Mouse (Mus musculus) small intestine, adult 2 months (tissue): ENCODE measurements around the gene Gls. TPM values are rescaled to one million over a fixed set of nuclear protein-coding genes. Genes with fewer than 3 reads are reported as not detected.

Experiments used
- H3K27ac ChIP-seq: fragments of 200-500 bp; 2 replicates; pipeline ENCODE4 v1.5.1; 2012; ENCODE audit warnings: low read depth, low read length, control low read depth, inconsistent platforms; ENCODE audit not compliant: insufficient read depth
- H3K27me3 ChIP-seq: fragments of 200-500 bp; 2 replicates; pipeline ENCODE4 v1.6.1; 2012; ENCODE audit warnings: mild to moderate bottlenecking, moderate library complexity, low read length, inconsistent platforms; ENCODE audit not compliant: control insufficient read depth, insufficient read depth
- H3K36me3 ChIP-seq: fragments of 200-500 bp; 2 replicates; pipeline ENCODE4 v1.6.1; 2012; ENCODE audit warnings: mild to moderate bottlenecking, low read length, control low read depth, inconsistent platforms; ENCODE audit not compliant: control insufficient read depth, insufficient read depth
- H3K4me1 ChIP-seq: fragments of 200-500 bp; 2 replicates; pipeline ENCODE4 v1.6.1; 2012; ENCODE audit warnings: low read length, inconsistent platforms, mixed read lengths; ENCODE audit not compliant: control insufficient read depth, insufficient read depth, insufficient read length
- H3K4me3 ChIP-seq: fragments of 200-500 bp; 2 replicates; pipeline ENCODE4 v1.5.1; 2012; ENCODE audit warnings: low read depth, mild to moderate bottlenecking, control low read depth, inconsistent platforms, low read length, moderate library complexity
- CTCF ChIP-seq: fragments of 200-500 bp; IDR thresholded peaks from 2 replicates; pipeline ENCODE4 v1.5.1; 2012; ENCODE audit warnings: low read depth, mild to moderate bottlenecking, control low read depth, inconsistent platforms, low read length, moderate library complexity, mixed read lengths; ENCODE audit not compliant: insufficient replicate concordance, insufficient read length; ENCODE audit errors: extremely low read depth
- POLR2A ChIP-seq: fragments of 200-500 bp; IDR thresholded peaks from 2 replicates; pipeline ENCODE4 v1.6.1; 2012; ENCODE audit warnings: low read depth, mild to moderate bottlenecking, control low read depth, inconsistent platforms, low read length, moderate library complexity
- WGBS: fragments of 180-500 bp; shearing (Covaris S2); methylation state at CpG from one replicate; pipeline ENCODE4 v1.1.7; 2018; 5-methylcytosine and 5-hydroxymethylcytosine counted together
- polyA plus RNA-seq: library from polyadenylated mRNA; depleted of rRNA; stranded (reverse); fragments of >200 nt; gene quantifications from 2 replicates; pipeline ENCODE4 v1.2.3, GENCODE M21; 2012

The Gls gene
- polyA plus RNA-seq, 1 experiment = 32.8 TPM

DNA sequence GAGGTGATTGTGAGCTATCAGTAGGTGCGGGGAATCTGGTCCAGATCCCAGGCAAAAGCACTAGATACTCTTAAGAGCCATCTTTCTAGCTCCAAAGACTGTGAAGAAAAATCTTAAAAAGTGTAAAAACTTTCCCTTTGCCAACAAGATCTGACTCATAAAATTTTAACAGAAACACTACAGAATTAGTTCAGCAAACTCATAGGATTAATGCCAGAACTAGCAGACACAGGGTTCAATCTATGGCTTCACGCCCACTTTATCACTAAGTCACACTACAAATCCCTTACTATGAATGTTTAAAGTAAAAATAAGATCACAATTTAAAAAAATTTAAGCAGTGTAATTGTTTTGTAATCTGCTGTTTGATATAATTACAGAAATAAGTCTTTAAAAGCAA lies 50.0 kb downstream of the Gls start:
- Histone ChIP-seq H3K36me3 (peaks cover 16% of the 10 kb centered on the region), H3K4me3 (no peak overlapping the region), H3K4me1 (no peaks in the 10 kb centered on the region), H3K27ac (no peak overlapping the region), H3K27me3 (no peaks in the 10 kb centered on the region)
- no peak for TF ChIP-seq CTCF
- TF ChIP-seq POLR2A = no peak
- 88% methylated on average over 2 of the region's 2 CpGs for WGBS

- H3K4me1 ChIP-seq = no peaks in the 10 kb centered on the region
- TF ChIP-seq CTCF = no peak
- TF ChIP-seq POLR2A = no peak
- H3K27me3 ChIP-seq = no peaks in the 10 kb centered on the region
- no peak overlapping the region for H3K4me3 ChIP-seq
- no peak overlapping the region for H3K27ac ChIP-seq
- peaks cover 11% of the 10 kb centered on the region for H3K36me3 ChIP-seq
Measured at GRCm38 (mm10) chr1:52181994-52182393, 51.0 kb downstream of the Gls start.

GRCm38 (mm10) chr1:52179939-52180568 lies 53.0 kb downstream of the Gls start:
- peaks cover 10% of the 10 kb centered on the region; the same call in 1 of the 2 replicates for H3K36me3 ChIP-seq
- H3K4me3 ChIP-seq = no peak overlapping the region
- no peak for TF ChIP-seq POLR2A
- TF ChIP-seq CTCF = no peak
- no peak overlapping the region for H3K27ac ChIP-seq
- 94% methylated on average over 9 of the region's 9 CpGs for WGBS
- no peaks in the 10 kb centered on the region for H3K4me1 ChIP-seq
- no peaks in the 10 kb centered on the region for H3K27me3 ChIP-seq

- 56% methylated on average over 2 of the region's 2 CpGs for WGBS
- H3K4me3 ChIP-seq = no peak overlapping the region
- H3K27ac ChIP-seq = no peak overlapping the region
- H3K4me1 ChIP-seq = no peaks in the 10 kb centered on the region
- TF ChIP-seq CTCF = no peak
- TF ChIP-seq POLR2A = no peak
- H3K27me3 ChIP-seq = no peaks in the 10 kb centered on the region
- peaks cover 4% of the 10 kb centered on the region; the same call in 1 of the 2 replicates for H3K36me3 ChIP-seq
Measured at GRCm38 (mm10) chr1:52176999-52177398, 56.0 kb downstream of the Gls start.

DNA sequence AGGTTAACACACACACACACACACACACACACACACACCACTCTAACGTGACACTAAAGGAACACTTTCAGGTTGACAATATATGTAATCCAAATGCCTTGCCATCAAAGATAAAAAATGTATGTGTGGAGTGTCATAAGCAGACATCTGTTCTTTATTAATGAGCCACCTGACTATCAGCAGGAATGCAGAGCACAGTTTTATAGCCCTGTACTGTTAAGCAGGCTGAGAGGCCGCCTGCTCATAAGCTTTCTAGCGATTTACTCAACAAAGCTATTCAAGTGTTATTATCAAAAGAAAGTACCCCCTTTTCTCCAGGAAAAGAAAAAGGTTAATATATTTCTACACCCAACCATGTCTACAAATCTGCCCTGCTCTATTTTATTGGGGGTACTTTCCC lies 57.0 kb downstream of the Gls start:
- peaks cover 4% of the 10 kb centered on the region; the same call in 1 of the 2 replicates for H3K4me1 ChIP-seq
- TF ChIP-seq CTCF = no peak
- no peak for TF ChIP-seq POLR2A
- no peaks in the 10 kb centered on the region for H3K27me3 ChIP-seq
- H3K36me3 ChIP-seq = peaks cover 4% of the 10 kb centered on the region; the same call in 1 of the 2 replicates
- WGBS = 39% methylated on average over 3 of the region's 3 CpGs
- no peak overlapping the region for H3K27ac ChIP-seq
- no peak overlapping the region for H3K4me3 ChIP-seq

DNA sequence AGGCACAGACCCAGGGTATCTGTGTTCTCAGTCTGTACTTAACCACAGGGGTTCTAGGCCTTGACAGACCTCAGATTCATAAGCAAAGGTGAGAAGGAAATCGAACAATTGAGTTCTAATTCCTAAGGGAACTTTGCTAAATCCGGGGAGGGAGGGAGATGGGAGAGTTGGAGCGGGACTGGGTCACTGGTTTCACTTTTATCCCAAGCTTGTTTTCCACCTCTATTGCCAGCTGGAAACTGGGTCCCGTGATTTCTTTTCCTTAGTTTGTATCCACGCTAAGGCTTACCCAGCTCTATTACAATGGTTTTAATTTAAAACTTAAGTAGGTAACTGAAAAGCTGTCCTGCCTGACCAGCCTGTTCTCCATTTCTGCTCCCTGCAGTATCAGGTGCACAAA lies 57.7 kb downstream of the Gls start:
- Histone ChIP-seq H3K27ac (no peak overlapping the region), H3K4me3 (no peak overlapping the region), H3K4me1 (peaks cover 4% of the 10 kb centered on the region; the same call in 1 of the 2 replicates), H3K27me3 (no peaks in the 10 kb centered on the region), H3K36me3 (peaks cover 4% of the 10 kb centered on the region; the same call in 1 of the 2 replicates)
- TF ChIP-seq POLR2A = no peak
- TF ChIP-seq CTCF = no peak
- WGBS = 72% methylated on average over 5 of the region's 5 CpGs

- H3K36me3 ChIP-seq = peaks cover 7% of the 10 kb centered on the region
- H3K27me3 ChIP-seq = no peaks in the 10 kb centered on the region
- TF ChIP-seq CTCF (no peak), POLR2A (no peak)
- H3K27ac ChIP-seq = no peak overlapping the region
- H3K4me1 ChIP-seq = peaks cover 4% of the 10 kb centered on the region; the same call in 1 of the 2 replicates
- H3K4me3 ChIP-seq = no peak overlapping the region
- 16% methylated on average over 8 of the region's 8 CpGs for WGBS
Measured at GRCm38 (mm10) chr1:52171271-52171670, 61.8 kb downstream of the Gls start.
